Mouse (Mus musculus): ENCODE measurements around the gene Ube2h.
"Not testable (repeated sequence)": the region's sequence is repeated elsewhere in the genome, so short reads cannot be mapped to it uniquely, and the experiment has no call there.

The Ube2h gene

GRCm38 (mm10) chr6:30245397-30245796, 58.9 kb downstream of the Ube2h start:
- no peak for DNase-seq (ENCODE audit: extremely low spot score)

DNA sequence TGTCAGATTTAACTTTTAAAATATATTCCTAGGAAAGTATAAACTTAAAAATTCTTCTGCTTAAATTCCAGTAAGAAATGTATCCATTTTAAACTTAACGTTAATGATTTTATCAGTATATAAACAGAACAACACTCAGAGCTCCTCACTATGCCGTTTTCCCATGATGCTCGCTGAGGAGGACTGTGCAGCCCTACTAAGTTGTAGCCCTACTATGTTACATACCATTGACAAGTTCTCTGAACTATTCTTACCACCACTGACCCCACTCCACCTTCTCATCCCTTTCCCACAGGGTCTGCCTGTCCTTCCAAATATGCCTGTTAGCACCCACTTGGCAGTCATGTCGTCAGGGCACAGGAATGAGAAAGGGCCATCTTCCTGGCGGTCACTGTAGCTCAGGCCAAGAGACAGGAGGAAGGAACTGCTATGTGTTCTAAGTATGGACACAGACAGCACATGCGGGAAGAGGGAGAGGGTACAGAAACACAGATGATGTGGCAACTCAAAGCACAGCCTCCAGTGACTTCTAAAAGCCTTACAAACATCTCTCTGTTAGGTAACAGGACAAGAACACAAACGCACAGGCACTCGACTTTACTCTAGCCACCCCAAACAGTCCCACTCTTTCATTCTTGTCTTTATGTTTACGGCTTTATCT, 60.9 kb downstream of the Ube2h start:
- DNase-seq (ENCODE audit: extremely low spot score), result no peak

- no peak for DNase-seq (ENCODE audit: extremely low spot score)
These were observed 61.4 kb downstream of the Ube2h start for GRCm38 (mm10) chr6:30242928-30243327.

DNA sequence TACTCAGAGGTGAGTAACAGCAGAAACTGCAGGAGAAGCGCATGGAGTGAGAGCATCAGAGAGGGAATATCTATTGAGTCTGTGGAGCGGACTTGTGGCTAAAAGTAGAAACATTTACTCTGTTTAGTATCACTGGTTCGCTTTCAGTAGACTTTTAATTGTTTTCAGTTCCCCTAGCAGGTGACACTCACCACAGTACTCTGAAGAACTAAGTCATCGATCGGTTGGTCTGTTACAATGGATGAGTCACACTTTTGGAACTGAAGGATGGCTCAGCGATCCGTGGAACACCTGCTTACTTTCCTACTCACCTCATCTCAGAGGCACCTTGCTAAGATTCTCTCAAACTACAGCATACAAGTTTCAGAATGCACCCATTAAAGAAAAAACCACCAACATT, 64.2 kb downstream of the Ube2h start:
- no peak for DNase-seq (ENCODE audit: extremely low spot score)

- DNase-seq (ENCODE audit: extremely low spot score), result no peak
These were observed 65.1 kb downstream of the Ube2h start for GRCm38 (mm10) chr6:30239207-30239606.

- DNase-seq (ENCODE audit: extremely low spot score), result no peak
These were observed 66.3 kb downstream of the Ube2h start for GRCm38 (mm10) chr6:30238079-30238478.

DNA sequence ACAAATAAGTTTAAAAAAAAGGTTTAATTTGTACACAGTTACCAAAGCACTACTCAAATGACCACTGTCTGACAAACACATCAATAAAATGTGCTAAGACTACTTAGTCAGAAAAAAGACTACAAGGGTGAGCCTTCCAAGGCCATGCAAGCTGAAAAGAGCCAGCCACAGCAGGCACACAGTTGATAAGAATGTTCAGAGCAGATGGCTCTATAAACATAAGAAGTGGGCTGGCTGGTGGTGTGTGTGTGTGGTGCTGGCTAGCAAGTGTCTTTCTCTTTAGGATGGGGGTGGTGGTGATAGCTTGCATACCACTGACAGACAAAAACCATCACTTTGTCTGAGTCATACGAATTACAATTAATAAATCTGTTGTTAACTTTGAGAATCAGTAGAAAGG, 67.8 kb downstream of the Ube2h start:
- DNase-seq (ENCODE audit: extremely low spot score), result no peak

- no peak for DNase-seq (ENCODE audit: extremely low spot score)
These were observed 72.5 kb downstream of the Ube2h start for GRCm38 (mm10) chr6:30231758-30232293.

- DNase-seq (ENCODE audit: extremely low spot score), result no peak
These were observed 74.1 kb downstream of the Ube2h start for GRCm38 (mm10) chr6:30230246-30230645.

GRCm38 (mm10) chr6:30228921-30229320, 75.4 kb downstream of the Ube2h start:
- no peak for DNase-seq (ENCODE audit: extremely low spot score)

DNA sequence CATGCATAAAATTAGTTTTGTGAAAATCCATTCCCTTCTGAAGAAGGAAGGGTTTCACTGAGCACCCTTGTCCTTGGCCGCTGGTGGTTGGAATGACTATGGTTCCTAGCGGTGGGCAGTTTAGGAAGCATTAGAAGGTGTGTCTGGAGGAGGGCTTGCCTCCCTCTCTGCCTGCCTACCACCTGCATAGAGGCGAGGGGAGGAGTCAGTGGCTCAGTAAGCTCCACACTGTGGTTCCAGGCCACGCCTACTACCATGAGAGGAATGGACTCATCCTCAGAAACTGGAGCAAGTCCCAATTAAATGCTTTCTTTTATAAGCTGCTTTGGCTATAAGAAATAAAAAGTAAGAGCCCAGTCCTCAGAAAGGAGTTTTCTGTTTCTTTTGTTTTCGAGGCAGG, 76.0 kb downstream of the Ube2h start:
- no peak for DNase-seq (ENCODE audit: extremely low spot score)

DNA sequence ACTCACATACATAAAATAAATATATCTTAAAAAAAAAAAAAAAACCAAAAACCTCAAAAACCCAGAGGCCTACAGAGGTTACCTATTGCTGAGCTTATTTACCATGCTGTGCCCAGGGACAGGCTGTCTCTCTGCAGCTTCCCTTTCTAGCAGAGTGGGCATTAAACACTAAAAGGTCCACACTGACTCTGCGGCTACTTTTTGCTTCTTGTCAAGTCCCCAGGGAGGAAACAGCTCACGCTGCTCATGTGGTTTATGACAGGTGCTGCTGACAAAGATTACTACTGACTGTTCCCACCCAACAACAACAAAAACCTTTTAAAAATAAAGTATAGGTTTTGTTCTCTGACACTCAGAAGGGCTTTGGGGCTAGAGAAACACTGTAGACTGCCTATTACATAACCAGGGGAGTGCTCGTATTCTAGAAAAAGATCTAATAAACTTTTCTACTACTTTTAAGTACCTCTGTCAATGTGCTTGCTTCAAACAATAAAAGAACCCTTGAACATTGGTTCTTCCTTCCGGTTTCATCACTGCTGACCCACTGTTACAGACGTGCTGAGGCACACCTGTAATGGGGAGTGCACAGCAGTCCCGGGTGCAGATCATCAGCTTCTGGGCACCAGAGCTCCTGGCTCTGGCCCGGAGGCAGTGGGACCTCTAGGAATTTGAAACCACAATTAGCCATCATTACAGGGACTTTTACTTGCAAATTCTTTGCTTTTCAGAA, 77.2 kb downstream of the Ube2h start:
- no peak for DNase-seq (ENCODE audit: extremely low spot score)

DNA sequence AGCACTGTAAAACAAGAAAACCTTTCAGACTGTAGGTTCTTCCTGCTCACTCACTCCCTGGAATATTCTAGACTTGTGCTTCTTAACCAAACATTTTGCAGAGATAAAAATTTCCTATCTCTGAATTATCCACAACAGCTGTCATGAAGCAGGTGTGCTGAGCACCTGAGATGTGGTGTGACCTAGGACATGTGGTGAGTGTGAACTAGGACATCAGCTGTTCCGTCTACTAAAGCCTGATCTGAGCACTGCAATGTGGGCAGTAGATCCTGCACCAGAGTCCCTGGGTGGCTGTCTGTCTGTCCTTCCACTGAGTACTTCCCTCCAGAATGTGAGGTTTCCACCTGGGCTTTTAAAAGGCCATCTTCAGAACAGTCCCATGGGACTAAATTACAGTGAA, 79.6 kb downstream of the Ube2h start:
- no peak for DNase-seq (ENCODE audit: extremely low spot score)

- DNase-seq (ENCODE audit: extremely low spot score), result no peak
These were observed 82.0 kb downstream of the Ube2h start for GRCm38 (mm10) chr6:30222321-30222720.

GRCm38 (mm10) chr6:30217581-30217980, 86.8 kb downstream of the Ube2h start:
- DNase-seq (ENCODE audit: extremely low spot score), result no peak

DNA sequence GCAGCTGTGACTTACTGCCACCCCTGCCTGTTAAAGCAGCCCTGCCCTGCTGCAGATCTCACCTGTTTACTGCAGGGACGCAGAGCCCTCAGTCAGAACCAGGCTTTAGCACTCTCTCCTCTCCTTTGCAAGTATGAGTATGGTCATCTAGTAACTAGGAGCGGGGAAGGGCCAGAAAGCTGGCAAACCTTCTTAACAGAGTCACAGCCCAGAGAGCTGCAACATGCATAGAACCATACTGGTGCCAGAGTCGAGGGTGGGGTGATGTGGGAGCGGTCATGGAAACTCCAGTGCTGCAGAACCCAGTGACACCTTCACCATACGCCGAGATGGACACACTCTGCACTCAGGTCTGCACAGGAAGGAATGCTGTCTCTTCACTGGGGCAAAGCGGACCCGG, 91.9 kb downstream of the Ube2h start:
- DNase-seq (ENCODE audit: extremely low spot score), result no peak

DNA sequence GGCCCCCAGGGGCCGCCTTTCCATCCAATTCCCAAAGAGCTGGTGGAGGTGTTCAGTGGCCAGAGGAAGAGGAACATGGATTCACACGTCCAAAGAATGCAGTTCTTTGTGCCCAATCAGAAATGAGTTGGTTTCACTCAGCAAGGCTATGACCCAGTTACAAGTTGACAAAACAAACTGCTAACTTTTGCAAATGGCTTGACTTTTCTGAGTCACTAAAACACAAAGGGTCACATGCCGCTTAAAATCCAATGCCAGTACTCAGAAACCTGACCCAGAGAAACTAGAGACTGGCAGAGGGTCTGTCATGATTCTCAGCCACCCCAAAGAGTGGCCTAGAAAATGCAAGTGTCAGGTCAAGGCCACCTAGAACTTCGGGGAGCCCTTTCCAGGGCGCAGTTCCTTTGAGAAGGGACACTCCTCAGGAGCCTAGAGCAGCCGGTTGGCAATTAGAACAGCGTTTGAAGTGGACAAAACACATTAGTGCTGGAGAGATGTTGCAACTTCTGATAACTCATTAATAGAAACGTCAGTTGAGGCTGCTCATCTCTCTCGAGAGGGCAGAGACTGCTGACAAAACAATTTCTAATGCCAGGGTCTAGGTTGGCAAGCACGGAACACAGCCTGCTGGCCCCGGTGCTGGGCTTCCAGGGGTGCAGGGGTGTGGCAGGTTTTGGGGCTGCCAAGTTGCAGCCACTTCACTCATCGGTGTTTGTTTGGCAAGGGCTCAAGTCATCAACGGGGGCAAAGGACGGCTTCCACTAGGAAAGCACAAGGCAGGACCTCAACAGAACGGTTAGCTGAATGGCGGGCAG, 92.5 kb downstream of the Ube2h start:
- DNase-seq (ENCODE audit: extremely low spot score), result no peak

DNA sequence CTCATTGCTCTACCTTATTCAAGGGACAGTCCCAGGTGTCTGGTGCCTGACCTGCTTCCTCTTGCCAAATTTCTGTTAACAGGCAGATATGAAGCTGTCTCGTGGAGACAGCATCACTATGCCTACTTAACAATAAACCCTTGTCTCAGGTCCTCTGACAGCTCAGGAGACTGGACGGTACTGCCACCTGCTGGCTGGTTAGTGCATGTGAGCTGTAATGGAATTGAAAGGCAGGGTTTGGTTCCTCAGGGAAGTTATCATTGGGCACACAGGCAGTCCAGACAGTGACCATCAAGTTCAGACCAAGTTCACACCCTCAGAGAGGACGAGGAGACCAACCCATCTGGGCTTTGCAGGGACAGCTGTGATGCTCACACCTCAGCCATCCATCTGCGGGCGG, 93.6 kb downstream of the Ube2h start:
- DNase-seq (ENCODE audit: extremely low spot score), result peak; percentile 70

DNA sequence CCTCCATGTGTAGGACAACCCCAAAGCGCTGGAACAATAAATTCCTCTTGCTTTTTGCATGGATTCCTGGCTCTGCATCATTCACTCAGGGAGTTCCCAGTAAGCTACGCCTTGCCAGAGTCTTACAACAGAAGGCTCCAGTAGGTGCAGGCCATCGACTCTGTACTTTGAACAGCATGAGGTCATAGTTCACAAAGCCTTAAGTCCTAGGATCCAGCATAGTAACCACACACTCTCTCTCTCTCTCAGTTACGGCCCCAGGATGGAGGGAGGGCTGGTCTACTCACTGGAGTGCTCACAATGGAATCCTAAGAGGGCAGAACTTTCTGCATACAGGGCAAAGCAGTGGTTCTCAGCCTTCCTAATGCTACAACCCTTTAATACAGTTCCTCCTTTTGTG, 95.5 kb downstream of the Ube2h start:
- no peak for DNase-seq (ENCODE audit: extremely low spot score)

DNA sequence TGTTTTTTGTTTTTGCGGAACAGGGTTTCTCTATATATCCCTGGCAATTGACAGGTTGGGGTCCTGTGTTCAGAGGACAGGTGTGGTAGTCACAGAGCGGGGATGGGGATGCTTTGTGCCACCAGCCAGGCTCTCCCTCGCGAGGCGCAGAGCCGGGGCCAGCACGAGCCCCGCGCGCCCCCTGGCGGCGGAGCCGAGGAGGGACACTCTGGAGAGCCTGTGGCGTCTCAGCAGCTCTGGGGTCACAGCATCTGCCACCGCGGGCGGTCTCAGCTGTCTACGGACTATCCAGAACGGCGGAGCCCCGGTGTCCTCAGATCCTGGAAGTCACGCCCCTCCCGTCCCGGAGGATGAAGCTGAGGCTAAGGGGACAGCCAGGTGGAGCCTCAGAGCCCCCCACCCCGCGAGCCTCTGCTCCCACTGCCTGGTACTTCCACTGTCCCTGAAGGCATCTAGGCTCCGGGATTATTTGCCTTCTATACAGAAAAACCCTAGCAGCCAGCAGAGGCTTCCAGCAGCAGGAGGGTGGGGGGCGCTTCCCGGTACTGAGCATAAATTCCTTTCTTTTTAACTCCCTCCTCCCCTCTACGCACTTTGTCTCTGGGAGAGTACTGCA, 98.6 kb downstream of the Ube2h start:
- DNase-seq (ENCODE audit: extremely low spot score), result peak; percentile 82

DNA sequence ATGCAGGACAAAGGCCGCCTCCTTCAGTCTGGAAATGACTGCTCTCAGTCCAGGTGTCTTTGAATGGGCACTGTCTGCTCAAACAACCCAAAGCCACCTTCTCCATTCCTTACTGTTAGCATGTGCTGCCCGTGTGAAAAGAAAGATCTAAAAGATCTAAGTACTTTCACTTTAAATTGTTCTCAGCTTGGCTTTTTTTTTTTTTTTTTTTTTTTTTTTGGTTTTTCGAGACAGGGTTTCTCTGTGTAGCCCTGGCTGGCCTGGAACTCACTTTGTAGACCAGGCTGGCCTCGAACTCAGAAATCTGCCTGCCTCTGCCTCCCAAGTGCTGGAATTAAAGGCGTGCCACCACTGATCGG, 99.2 kb downstream of the Ube2h start:
- not testable (repeated sequence) for DNase-seq (ENCODE audit: extremely low spot score)

Data from embryo, embryonic 9.5 days (tissue).